In genomic region chr6:114722046-114722445, GRCm38 (mm10) we compare ENCODE assay signal across 18 mouse cellular contexts.
A peak's percentile ranks its signal among the peaks of the same experiment; 100 is the strongest.
DNase-seq lines count a peak whose midpoint lies in the region; TF ChIP-seq lines count a peak whose summit lies in the region.
"Had no signal": no experiment of that assay in that cellular context is flagged by ENCODE, and none has a peak within 500 bp of the region (broad histone marks: within the 10 kb centered on the region; RNA-seq: fewer than 3 reads in every experiment).

No protein-coding gene starts in this region.

- H3K4me3 ChIP-seq in layer of hippocampus, adult 2 months = no peak overlapping the region
- H3K4me3 ChIP-seq: embryonic facial prominence, embryonic 10.5 days; embryonic facial prominence, embryonic 12.5 days; forebrain, embryonic 13.5 days; forebrain, embryonic 15.5 days had no signal

- no peak for TF ChIP-seq CTCF in layer of hippocampus, adult 2 months (conservative IDR thresholded peaks at IDR 0.05)

- H3K27ac ChIP-seq in layer of hippocampus, adult 2 months = peak overlapping the region; percentile 79
- H3K27ac ChIP-seq: embryonic facial prominence, embryonic 10.5 days; embryonic facial prominence, embryonic 12.5 days; forebrain, embryonic 13.5 days; forebrain, embryonic 15.5 days had no signal

- intact Hi-C loops in left cerebral cortex, postnatal 14 days (cut with DNase I) = loop anchor here (5.0 kb wide), 1 partner anchor 285 kb away; no protein-coding TSS in a partner anchor
- intact Hi-C loops in left cerebral cortex, postnatal 36 days (cut with DNase I) = loop anchor here (5.0 kb wide), 3 partner anchors 150 to 305 kb away; no protein-coding TSS in a partner anchor

- DNase-seq in layer of hippocampus, adult 2 months (ENCODE audit: low spot score in 2 of 2) = no peak
- DNase-seq in layer of hippocampus, adult 8-10 months (ENCODE audit: low spot score in 2 of 2) = no peak
- DNase-seq in left cerebral cortex, postnatal 14 days (ENCODE audit: low spot score in 2 of 2) = peak; percentile 48 to 66
- no peak for DNase-seq in left cerebral cortex, postnatal 36 days (ENCODE audit: low spot score in 2 of 2)
- DNase-seq in brain, adult 2 months (ENCODE audit: low read depth, low spot score) = peak; percentile 60
- DNase-seq in spleen, adult 12 weeks (ENCODE audit: low spot score) = no peak
- DNase-seq: adrenal gland, adult 2 months; adrenal gland, postnatal 10 days; adrenal gland, postnatal 25 days; cerebellum, adult 11-12 months; cerebellum, adult 2 months; cerebellum, adult 9-10 months; cerebellum, postnatal 10 days; cerebellum, postnatal 25 days had no signal

Comparison
In these comparisons a context has a peak if more than half of its experiments do, and no peak if none do; other contexts are left out.
1. DNase-seq: peak in left cerebral cortex, postnatal 14 days (2 of 2) and brain, adult 2 months (single experiment); none in layer of hippocampus, adult 2 months (0 of 2), layer of hippocampus, adult 8-10 months (0 of 2), left cerebral cortex, postnatal 36 days (0 of 2) and spleen, adult 12 weeks (single experiment).